Mouse (Mus musculus) neural tube, embryonic 14.5 days (tissue): ENCODE data around the gene Olfr1. TPM values are rescaled to one million over a fixed set of nuclear protein-coding genes. Genes with fewer than 3 reads are reported as not detected.

ENCODE experiments used
- ATAC-seq: fragments of 200-750 bp; cut with Nextera tagmentation; 2 replicates; pipeline ENCODE4 v1.8.0; 2017; ENCODE audit warnings: low read depth, mild to moderate bottlenecking, moderate TSS enrichment, moderate library complexity
- H3K27ac ChIP-seq: fragments of 300-500 bp; sonication (generic); 2 replicates; pipeline ENCODE4 v1.5.1; 2014; ENCODE audit warnings: low read depth, mild to moderate bottlenecking, control low read depth, low read length, moderate library complexity, mixed read lengths
- H3K27me3 ChIP-seq: fragments of 300-500 bp; sonication (generic); 2 replicates; pipeline ENCODE4 v1.6.1; 2014; ENCODE audit warnings: low read length; ENCODE audit not compliant: control insufficient read depth, insufficient read depth
- H3K36me3 ChIP-seq: fragments of 300-500 bp; sonication (generic); 2 replicates; pipeline ENCODE4 v1.6.1; 2014; ENCODE audit warnings: low read length, mixed read lengths; ENCODE audit not compliant: control insufficient read depth, insufficient read depth
- H3K4me1 ChIP-seq: fragments of 300-500 bp; sonication (generic); 2 replicates; pipeline ENCODE4 v1.6.1; 2014; ENCODE audit warnings: low read length; ENCODE audit not compliant: control insufficient read depth, insufficient read depth
- H3K4me2 ChIP-seq: fragments of 300-500 bp; sonication (generic); 2 replicates; pipeline ENCODE4 v1.6.1; 2014; ENCODE audit warnings: mild to moderate bottlenecking, low read depth, low read length, control low read depth
- H3K4me3 ChIP-seq: fragments of 300-500 bp; sonication (generic); 2 replicates; pipeline ENCODE4 v1.5.1; 2014; ENCODE audit warnings: low read depth, low read length, control low read depth, mixed read lengths
- H3K9ac ChIP-seq: fragments of 300-500 bp; sonication (generic); replicated peaks from 2 replicates; pipeline ENCODE4 v1.6.1; 2014; ENCODE audit warnings: low read depth, mild to moderate bottlenecking, control low read depth, low read length, mixed read lengths
- H3K9me3 ChIP-seq: fragments of 300-500 bp; sonication (generic); 2 replicates; pipeline ENCODE4 v1.6.1; 2016; ENCODE audit warnings: low read length; ENCODE audit not compliant: control insufficient read depth
- WGBS: fragments of 180-500 bp; shearing (Covaris S2); extraction: QIAGEN DNeasy Blood & Tissue Kit; methylation state at CpG from one replicate; pipeline ENCODE4 v1.1.7; 2014; 5-methylcytosine and 5-hydroxymethylcytosine counted together
- polyA plus RNA-seq: library from polyadenylated mRNA; unstranded; fragments of >200 nt; fragmentation: Nextera tagmentation; extraction: Ambion mirVana; gene quantifications from 2 replicates; pipeline ENCODE4 v1.2.1, GENCODE M21; 2014

The Olfr1 gene
- polyA plus RNA-seq = not detected in 2 replicates

- no peaks in the 10 kb centered on the region for H3K27me3 ChIP-seq
- H3K4me1 ChIP-seq = no peaks in the 10 kb centered on the region
- no peak within 1 kb of the TSS for H3K4me3 ChIP-seq
- ATAC-seq = no peak
- no peaks in the 10 kb centered on the region for H3K9me3 ChIP-seq
- H3K36me3 ChIP-seq = no peaks in the 10 kb centered on the region
- H3K27ac ChIP-seq = no peak within 1 kb of the TSS
- no peak within 1 kb of the TSS for H3K4me2 ChIP-seq
- H3K9ac ChIP-seq = no peak within 1 kb of the TSS
Observed at GRCm38 (mm10) chr11:73399514-73399913, at the start of gene Olfr1. Olfr1 (minus strand) TSS chr11:73399614.

GRCm38 (mm10) chr11:73428377-73428776 is 29.0 kb upstream of the Olfr1 start, which contains the start of gene Olfr378:
Olfr378 (minus strand) TSS chr11:73428477.
- Histone ChIP-seq H3K36me3 (no peaks in the 10 kb centered on the region), H3K9me3 (no peaks in the 10 kb centered on the region), H3K27me3 (no peaks in the 10 kb centered on the region), H3K27ac (no peak within 1 kb of the TSS), H3K4me1 (no peaks in the 10 kb centered on the region), H3K4me2 (no peak within 1 kb of the TSS), H3K4me3 (no peak within 1 kb of the TSS), H3K9ac (no peak within 1 kb of the TSS)
- ATAC-seq = no peak
- WGBS = 100% methylated on average over 1 of the region's 1 CpGs

- Histone ChIP-seq H3K9me3 (no peaks in the 10 kb centered on the region), H3K9ac (no peak overlapping the region), H3K4me2 (no peak overlapping the region), H3K4me1 (no peaks in the 10 kb centered on the region), H3K4me3 (no peak overlapping the region), H3K27ac (no peak overlapping the region), H3K27me3 (no peaks in the 10 kb centered on the region), H3K36me3 (no peaks in the 10 kb centered on the region)
- 75% methylated on average over 4 of the region's 4 CpGs for WGBS
- no peak for ATAC-seq
Observed at GRCm38 (mm10) chr11:73395374-73395773, 4.0 kb downstream of the Olfr1 start.

GRCm38 (mm10) chr11:73370946-73371345 is 28.5 kb downstream of the Olfr1 start, which contains the start of gene Olfr376:
Olfr376 (plus strand) TSS chr11:73371246.
- no peak within 1 kb of the TSS for H3K27ac ChIP-seq
- no peaks in the 10 kb centered on the region for H3K36me3 ChIP-seq
- no peaks in the 10 kb centered on the region for H3K4me1 ChIP-seq
- 95% methylated on average over 2 of the region's 2 CpGs for whole genome bisulfite sequencing
- H3K9me3 ChIP-seq = no peaks in the 10 kb centered on the region
- no peak within 1 kb of the TSS for H3K4me2 ChIP-seq
- no peaks in the 10 kb centered on the region for H3K27me3 ChIP-seq
- no peak for ATAC-seq
- H3K9ac ChIP-seq = no peak within 1 kb of the TSS
- H3K4me3 ChIP-seq = no peak within 1 kb of the TSS

- H3K27ac ChIP-seq = no peak within 1 kb of the TSS
- no peaks in the 10 kb centered on the region for H3K27me3 ChIP-seq
- H3K4me2 ChIP-seq = no peak within 1 kb of the TSS
- H3K9ac ChIP-seq = no peak within 1 kb of the TSS
- 50% methylated on average over 3 of the region's 3 CpGs for WGBS
- H3K36me3 ChIP-seq = no peaks in the 10 kb centered on the region
- no peaks in the 10 kb centered on the region for H3K4me1 ChIP-seq
- no peaks in the 10 kb centered on the region for H3K9me3 ChIP-seq
- H3K4me3 ChIP-seq = no peak within 1 kb of the TSS
- ATAC-seq = no peak
Observed at GRCm38 (mm10) chr11:73350483-73350882, 48.9 kb downstream of the Olfr1 start, which contains the start of gene Olfr20. Olfr20 (plus strand) TSS chr11:73350783.

Other genes starting within 250 kb of the Olfr1 start
- 0.39 and 0.57 TPM in 2 replicates for gene P2rx5, start 239.2 kb downstream of the Olfr1 start, polyA plus RNA-seq
- gene Emc6, start 222.6 kb downstream of the Olfr1 start, polyA plus RNA-seq = 147 and 158 TPM in 2 replicates
- gene Tax1bp3, start 222.5 kb downstream of the Olfr1 start, polyA plus RNA-seq = 103 and 149 TPM in 2 replicates
- gene Ctns, start 200.6 kb downstream of the Olfr1 start, polyA plus RNA-seq = 17.2 and 20.6 TPM in 2 replicates
- 1.6 and 2.3 TPM in 2 replicates for gene Shpk, start 200.2 kb downstream of the Olfr1 start, polyA plus RNA-seq
- 5.1 TPM in 1 of 2 replicates, not detected in the other for gene Trpv1, start 165.3 kb downstream of the Olfr1 start, polyA plus RNA-seq
- 0.32 and 0.36 TPM in 2 replicates for gene Trpv3, start 132.2 kb downstream of the Olfr1 start, polyA plus RNA-seq
- 2.5 and 3.3 TPM in 2 replicates for gene Aspa, start 70.0 kb downstream of the Olfr1 start, polyA plus RNA-seq
- not detected in 2 replicates for gene Gm49340, start 69.9 kb downstream of the Olfr1 start, polyA plus RNA-seq
- gene Spata22, start 69.9 kb downstream of the Olfr1 start, polyA plus RNA-seq = not detected in 2 replicates
- not detected in 2 replicates for gene Olfr20, start 48.8 kb downstream of the Olfr1 start, polyA plus RNA-seq
- not detected in 2 replicates for gene Olfr376, start 28.4 kb downstream of the Olfr1 start, polyA plus RNA-seq
- not detected in 2 replicates for gene Olfr378, start 28.9 kb upstream of the Olfr1 start, polyA plus RNA-seq
- not detected in 2 replicates for gene Olfr380, start 57.9 kb upstream of the Olfr1 start, polyA plus RNA-seq
- gene Olfr381, start 92.0 kb upstream of the Olfr1 start, polyA plus RNA-seq = not detected in 2 replicates
- gene Olfr382, start 117.6 kb upstream of the Olfr1 start, polyA plus RNA-seq = not detected in 2 replicates
- not detected in 2 replicates for gene Olfr385, start 193.4 kb upstream of the Olfr1 start, polyA plus RNA-seq
- gene Olfr384, start 199.0 kb upstream of the Olfr1 start, polyA plus RNA-seq = not detected in 2 replicates